Mouse (Mus musculus) kidney, embryonic 16.5 days (tissue): ENCODE data around the gene Rnf32. TPM values are rescaled to one million over a fixed set of nuclear protein-coding genes. Genes with fewer than 3 reads are reported as not detected.

Experiments
- ATAC-seq: fragments of 200-750 bp; cut with Nextera tagmentation; 2 replicates; pipeline ENCODE4 v1.8.0; 2017; ENCODE audit warnings: moderate TSS enrichment; ENCODE audit not compliant: low FRiP score, low TSS enrichment
- H3K27ac ChIP-seq: fragments of 300-500 bp; sonication (generic); 2 replicates; pipeline ENCODE4 v1.5.1; 2014; ENCODE audit warnings: low read length
- H3K27me3 ChIP-seq: fragments of 300-500 bp; sonication (generic); 2 replicates; pipeline ENCODE4 v1.6.1; 2014; ENCODE audit warnings: low read length, control low read depth, mixed read lengths; ENCODE audit not compliant: insufficient read depth
- H3K36me3 ChIP-seq: fragments of 300-500 bp; sonication (generic); 2 replicates; pipeline ENCODE4 v1.6.1; 2014; ENCODE audit warnings: low read length, control low read depth, mixed read lengths; ENCODE audit not compliant: insufficient read depth
- H3K4me1 ChIP-seq: fragments of 300-500 bp; sonication (generic); 2 replicates; pipeline ENCODE4 v1.6.1; 2014; ENCODE audit warnings: low read length, control low read depth, mixed read lengths; ENCODE audit not compliant: insufficient read depth
- H3K4me2 ChIP-seq: fragments of 300-500 bp; sonication (generic); replicated peaks from 2 replicates; pipeline ENCODE4 v1.6.1; 2014; ENCODE audit warnings: low read depth, low read length
- H3K4me3 ChIP-seq: fragments of 300-500 bp; sonication (generic); 2 replicates; pipeline ENCODE4 v1.5.1; 2014; ENCODE audit warnings: mild to moderate bottlenecking, low read length
- H3K9ac ChIP-seq: fragments of 300-500 bp; sonication (generic); replicated peaks from 2 replicates; pipeline ENCODE4 v1.6.1; 2014; ENCODE audit warnings: low read length
- H3K9me3 ChIP-seq: fragments of 300-500 bp; sonication (generic); 2 replicates; pipeline ENCODE4 v1.6.1; 2016; ENCODE audit warnings: low read length, control low read depth
- WGBS: fragments of 180-500 bp; shearing (Covaris S2); extraction: QIAGEN DNeasy Blood & Tissue Kit; methylation state at CpG from one replicate; pipeline ENCODE4 v1.1.7; 2014; 5-methylcytosine and 5-hydroxymethylcytosine counted together
- polyA plus RNA-seq: library from polyadenylated mRNA; unstranded; fragments of >200 nt; fragmentation: Nextera tagmentation; extraction: Ambion mirVana; gene quantifications from 2 replicates; pipeline ENCODE4 v1.2.1, GENCODE M21; 2015

Gene Rnf32
- polyA plus RNA-seq, 1 experiment from 2014 or later, result 2.8 TPM

DNA sequence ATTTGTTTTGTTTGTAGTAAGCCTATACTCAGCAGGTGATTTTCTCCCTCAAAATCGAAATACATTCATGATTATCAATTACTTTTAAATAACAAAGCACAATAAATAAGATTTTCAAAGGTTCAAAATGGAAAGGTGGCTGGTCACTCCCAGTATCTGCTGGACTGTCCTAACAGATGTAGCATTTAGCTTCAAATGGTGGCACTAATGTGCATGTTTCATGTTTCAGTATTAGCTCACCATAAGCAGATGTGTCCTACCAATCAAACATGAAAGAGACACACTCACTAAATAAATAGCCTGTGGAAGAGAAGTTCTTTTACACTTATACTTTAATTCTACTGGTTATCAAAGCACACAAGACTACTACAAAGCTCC is 55.7 kb downstream of the Rnf32 start:
- H3K9ac ChIP-seq, result no peak overlapping the region
- H3K27ac ChIP-seq, result no peak overlapping the region
- H3K4me1 ChIP-seq, result no peaks in the 10 kb centered on the region
- no peak overlapping the region for H3K4me3 ChIP-seq
- no peak for ATAC-seq
- no peaks in the 10 kb centered on the region for H3K36me3 ChIP-seq
- no peak overlapping the region for H3K4me2 ChIP-seq
- H3K9me3 ChIP-seq, result no peaks in the 10 kb centered on the region
- 70% methylated on average over 1 of the region's 1 CpGs for WGBS
- H3K27me3 ChIP-seq, result no peaks in the 10 kb centered on the region

DNA sequence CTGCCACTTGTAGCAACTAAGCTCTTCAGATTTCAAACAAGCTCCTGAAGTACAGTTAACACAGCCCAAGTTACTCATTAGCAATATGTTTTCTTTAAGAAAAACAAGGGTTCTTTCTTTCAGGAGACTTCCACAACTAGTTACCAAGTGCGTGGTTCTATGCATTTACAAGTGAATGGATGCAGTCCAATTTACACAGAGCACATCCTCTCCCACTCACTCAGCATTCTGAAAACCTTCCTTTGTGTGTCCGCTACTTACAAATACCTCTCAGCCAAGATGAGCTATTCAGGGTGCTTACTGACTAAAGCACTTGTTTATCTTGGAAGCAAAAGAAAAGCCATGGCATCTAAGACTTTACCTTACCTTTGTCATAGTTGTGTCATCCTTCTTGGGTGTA is 58.1 kb downstream of the Rnf32 start:
- H3K9me3 ChIP-seq, result no peaks in the 10 kb centered on the region
- H3K9ac ChIP-seq, result no peak overlapping the region
- H3K27ac ChIP-seq, result no peak overlapping the region
- WGBS, result 52% methylated on average over 2 of the region's 2 CpGs
- H3K4me3 ChIP-seq, result no peak overlapping the region
- H3K4me2 ChIP-seq, result no peak overlapping the region
- H3K27me3 ChIP-seq, result no peaks in the 10 kb centered on the region
- no peaks in the 10 kb centered on the region for H3K4me1 ChIP-seq
- no peaks in the 10 kb centered on the region for H3K36me3 ChIP-seq
- ATAC-seq, result no peak

DNA sequence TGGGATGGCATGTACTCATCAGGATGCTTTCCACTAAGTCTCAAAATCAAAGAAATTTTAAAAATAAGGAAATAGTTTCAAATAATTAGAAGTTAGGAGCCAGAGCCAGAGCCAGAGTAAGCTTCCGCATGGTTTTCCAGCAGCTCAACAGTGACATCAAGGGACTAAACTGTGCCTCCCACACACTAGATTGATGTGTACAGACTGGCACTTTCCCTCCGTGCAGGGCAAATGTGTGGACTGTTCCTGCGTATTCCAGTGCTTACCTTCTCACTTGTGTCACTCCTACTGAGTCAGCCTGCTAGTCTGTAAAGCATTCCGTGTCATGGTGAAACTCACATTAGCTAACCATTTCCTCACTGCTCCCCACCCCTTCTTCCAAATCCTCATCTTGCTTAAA is 75.1 kb downstream of the Rnf32 start:
- H3K4me2 ChIP-seq, result no peak overlapping the region
- H3K36me3 ChIP-seq, result no peaks in the 10 kb centered on the region
- H3K9ac ChIP-seq, result no peak overlapping the region
- no peaks in the 10 kb centered on the region for H3K27me3 ChIP-seq
- no peak overlapping the region for H3K4me3 ChIP-seq
- ATAC-seq, result no peak
- H3K4me1 ChIP-seq, result no peaks in the 10 kb centered on the region
- H3K9me3 ChIP-seq, result no peaks in the 10 kb centered on the region
- no peak overlapping the region for H3K27ac ChIP-seq
- WGBS, result 34% methylated on average over 4 of the region's 4 CpGs

DNA sequence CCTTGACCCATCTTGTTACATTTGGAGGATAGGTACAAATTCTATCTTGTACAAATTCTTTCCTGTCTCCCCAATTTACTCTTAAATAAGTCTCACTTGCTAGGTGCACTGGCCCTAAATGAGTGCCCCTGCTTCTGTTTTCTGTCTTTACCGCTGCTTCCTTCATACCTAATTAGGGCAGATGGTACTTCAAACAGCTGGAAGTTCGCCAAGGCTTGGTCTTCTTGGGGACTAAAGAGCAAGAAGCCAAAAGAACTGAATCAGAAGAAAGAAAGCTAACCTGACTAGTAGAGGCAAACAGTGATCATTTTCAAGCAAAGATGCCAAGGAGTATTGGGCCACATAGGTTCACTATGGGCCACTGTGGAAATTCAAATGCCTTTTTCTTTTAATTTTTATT is 77.6 kb downstream of the Rnf32 start:
- no peaks in the 10 kb centered on the region for H3K9me3 ChIP-seq
- no peak overlapping the region for H3K9ac ChIP-seq
- no peak overlapping the region for H3K4me3 ChIP-seq
- ATAC-seq, result no peak
- H3K4me1 ChIP-seq, result no peaks in the 10 kb centered on the region
- no peaks in the 10 kb centered on the region for H3K27me3 ChIP-seq
- H3K27ac ChIP-seq, result no peak overlapping the region
- no peaks in the 10 kb centered on the region for H3K36me3 ChIP-seq
- no peak overlapping the region for H3K4me2 ChIP-seq
- WGBS, result 66% methylated on average over 2 of the region's 2 CpGs

DNA sequence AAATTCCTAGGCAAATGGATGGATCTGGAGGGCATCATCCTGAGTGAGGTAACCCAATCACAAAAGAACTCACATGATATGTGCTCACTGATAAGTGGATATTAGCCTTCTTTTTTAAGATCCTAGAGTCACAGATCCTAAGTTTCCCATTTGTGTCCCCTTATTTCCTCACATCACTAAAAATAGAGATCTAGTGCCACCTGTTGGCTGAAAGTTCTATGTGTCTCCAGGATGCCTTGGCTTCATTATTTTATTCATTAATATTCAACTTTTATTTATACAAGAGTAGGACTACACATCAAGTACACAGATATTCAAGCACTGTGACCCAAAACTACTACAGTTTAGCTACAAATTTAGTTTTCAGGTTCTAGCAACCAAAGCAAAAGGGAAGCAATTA is 79.0 kb downstream of the Rnf32 start:
- no peak overlapping the region for H3K9ac ChIP-seq
- no peak overlapping the region for H3K4me3 ChIP-seq
- H3K36me3 ChIP-seq, result no peaks in the 10 kb centered on the region
- H3K4me2 ChIP-seq, result no peak overlapping the region
- no peaks in the 10 kb centered on the region for H3K27me3 ChIP-seq
- H3K9me3 ChIP-seq, result no peaks in the 10 kb centered on the region
- ATAC-seq, result no peak
- no peaks in the 10 kb centered on the region for H3K4me1 ChIP-seq
- H3K27ac ChIP-seq, result no peak overlapping the region

Other genes starting within 250 kb of the Rnf32 start
- 11.4 and 13.0 TPM in 2 replicates for gene Lmbr1, start 182.4 kb downstream of the Rnf32 start, polyA plus RNA-seq
- gene Nom1, start 238.7 kb downstream of the Rnf32 start, polyA plus RNA-seq, result 25.5 and 29.4 TPM in 2 replicates